Mouse (Mus musculus): ENCODE measurements at regions not wholly inside any gene's neighbourhood (a gene's known extent, or its start where the extent isn't known, plus 50 kb on each side); places are given as distances from the start of the nearest gene placed in this dataset.

- no peak for DNase-seq
Measured at GRCm38 (mm10) chr10:125795323-125795722, 170.6 kb upstream of the Lrig3 start.

- peak; percentile 37 for DNase-seq
Measured at GRCm38 (mm10) chr10:125798678-125799077, 167.3 kb upstream of the Lrig3 start.

- no peak for DNase-seq
Measured at GRCm38 (mm10) chr10:125800572-125801114, 165.3 kb upstream of the Lrig3 start.

GRCm38 (mm10) chr10:125801450-125801849 lies 164.5 kb upstream of the Lrig3 start:
- no peak for DNase-seq

GRCm38 (mm10) chr10:125802923-125803583 lies 162.9 kb upstream of the Lrig3 start:
- DNase-seq: no peak

GRCm38 (mm10) chr10:125809763-125810361 lies 156.1 kb upstream of the Lrig3 start:
- no peak for DNase-seq

- no peak for DNase-seq
Measured at GRCm38 (mm10) chr10:125810590-125810989, 155.4 kb upstream of the Lrig3 start.

GRCm38 (mm10) chr10:125814191-125814887 lies 151.6 kb upstream of the Lrig3 start:
- DNase-seq: no peak

GRCm38 (mm10) chr10:125832134-125832533 lies 133.8 kb upstream of the Lrig3 start:
- DNase-seq: no peak

- no peak for DNase-seq
Measured at GRCm38 (mm10) chr10:125832764-125833163, 133.2 kb upstream of the Lrig3 start.

GRCm38 (mm10) chr10:125833989-125834388 lies 132.0 kb upstream of the Lrig3 start:
- DNase-seq: no peak

GRCm38 (mm10) chr10:125838982-125839381 lies 127.0 kb upstream of the Lrig3 start:
- DNase-seq: no peak

GRCm38 (mm10) chr10:125839621-125840141 lies 126.3 kb upstream of the Lrig3 start:
- no peak for DNase-seq

- no peak for DNase-seq
Measured at GRCm38 (mm10) chr10:125840388-125840787, 125.6 kb upstream of the Lrig3 start.

- DNase-seq: no peak
Measured at GRCm38 (mm10) chr10:125844336-125844865, 121.6 kb upstream of the Lrig3 start.

- peak; percentile 15 for DNase-seq
Measured at GRCm38 (mm10) chr10:125845014-125845514, 120.9 kb upstream of the Lrig3 start.

GRCm38 (mm10) chr10:125850370-125850769 lies 115.6 kb upstream of the Lrig3 start:
- no peak for DNase-seq

GRCm38 (mm10) chr10:125861734-125862133 lies 104.2 kb upstream of the Lrig3 start:
- no peak for DNase-seq

- DNase-seq: no peak
Measured at GRCm38 (mm10) chr10:125866346-125866745, 99.6 kb upstream of the Lrig3 start.

GRCm38 (mm10) chr10:125884563-125884962 lies 81.4 kb upstream of the Lrig3 start:
- no peak for DNase-seq

GRCm38 (mm10) chr10:125885796-125886195 lies 80.2 kb upstream of the Lrig3 start:
- no peak for DNase-seq

GRCm38 (mm10) chr10:125892122-125892521 lies 73.8 kb upstream of the Lrig3 start:
- no peak for DNase-seq

Measured in kidney, postnatal 10 days (tissue).